Mouse (Mus musculus) forebrain, embryonic 16.5 days (tissue): Measurements from ENCODE around the gene Med16. TPM values are rescaled to one million over a fixed set of nuclear protein-coding genes. Genes with fewer than 3 reads are reported as not detected.

Experiments
- ATAC-seq: fragments of 200-750 bp; cut with Nextera tagmentation; 2 replicates; pipeline ENCODE4 v1.8.0; 2017; ENCODE audit warnings: mild to moderate bottlenecking, moderate library complexity
- H3K27ac ChIP-seq: fragments of 300-500 bp; sonication (generic); 2 replicates; pipeline ENCODE4 v1.5.1; 2014; ENCODE audit warnings: low read length, control low read depth
- H3K27me3 ChIP-seq: fragments of 300-500 bp; sonication (generic); replicated peaks from 2 replicates; pipeline ENCODE4 v1.6.1; 2014; ENCODE audit warnings: low read length; ENCODE audit not compliant: control insufficient read depth, insufficient read depth
- H3K36me3 ChIP-seq: fragments of 300-500 bp; sonication (generic); 2 replicates; pipeline ENCODE4 v1.6.1; 2014; ENCODE audit not compliant: control insufficient read depth, insufficient read depth
- H3K4me1 ChIP-seq: fragments of 300-500 bp; sonication (generic); replicated peaks from 2 replicates; pipeline ENCODE4 v1.6.1; 2014; ENCODE audit warnings: low read length; ENCODE audit not compliant: control insufficient read depth, insufficient read depth
- H3K4me2 ChIP-seq: fragments of 300-500 bp; sonication (generic); 2 replicates; pipeline ENCODE4 v1.6.1; 2014; ENCODE audit warnings: mild to moderate bottlenecking, low read length, control low read depth
- H3K4me3 ChIP-seq: fragments of 300-500 bp; sonication (generic); replicated peaks from 2 replicates; pipeline ENCODE4 v1.5.1; 2014; ENCODE audit warnings: mild to moderate bottlenecking, low read length, control low read depth
- H3K9ac ChIP-seq: fragments of 300-500 bp; sonication (generic); replicated peaks from 2 replicates; pipeline ENCODE4 v1.6.1; 2014; ENCODE audit warnings: low read depth, low read length, control low read depth
- H3K9me3 ChIP-seq: fragments of 300-500 bp; sonication (generic); 2 replicates; pipeline ENCODE4 v1.6.1; 2016; ENCODE audit warnings: low read length; ENCODE audit not compliant: control insufficient read depth
- WGBS: fragments of 180-500 bp; shearing (Covaris S2); extraction: QIAGEN DNeasy Blood & Tissue Kit; methylation state at CpG from one replicate; pipeline ENCODE4 v1.1.7; 2014; 5-methylcytosine and 5-hydroxymethylcytosine counted together
- polyA plus RNA-seq: library from polyadenylated mRNA; unstranded; fragments of >200 nt; fragmentation: Nextera tagmentation; extraction: Ambion mirVana; gene quantifications from 2 replicates; pipeline ENCODE4 v1.2.1, GENCODE M21; 2015

Med16 gene
- polyA plus RNA-seq, 1 experiment from 2014 or later, result 54.0 TPM

- no peaks in the 10 kb centered on the region for H3K9me3 ChIP-seq
- peak overlapping the region; percentile 78 for H3K4me2 ChIP-seq
- no peaks in the 10 kb centered on the region for H3K27me3 ChIP-seq
- peak overlapping the region; percentile 96 for H3K9ac ChIP-seq
- 54% methylated on average over 3 of the region's 3 CpGs for WGBS
- no peak for ATAC-seq
- H3K4me1 ChIP-seq, result peaks cover 40% of the 10 kb centered on the region
- H3K27ac ChIP-seq, result peak overlapping the region; percentile 97
- peaks cover 4% of the 10 kb centered on the region; the same call in 1 of the 2 replicates for H3K36me3 ChIP-seq
- peak overlapping the region; percentile 85 for H3K4me3 ChIP-seq
Measured at GRCm38 (mm10) chr10:79872862-79873261, 35.9 kb downstream of the Med16 start.

DNA sequence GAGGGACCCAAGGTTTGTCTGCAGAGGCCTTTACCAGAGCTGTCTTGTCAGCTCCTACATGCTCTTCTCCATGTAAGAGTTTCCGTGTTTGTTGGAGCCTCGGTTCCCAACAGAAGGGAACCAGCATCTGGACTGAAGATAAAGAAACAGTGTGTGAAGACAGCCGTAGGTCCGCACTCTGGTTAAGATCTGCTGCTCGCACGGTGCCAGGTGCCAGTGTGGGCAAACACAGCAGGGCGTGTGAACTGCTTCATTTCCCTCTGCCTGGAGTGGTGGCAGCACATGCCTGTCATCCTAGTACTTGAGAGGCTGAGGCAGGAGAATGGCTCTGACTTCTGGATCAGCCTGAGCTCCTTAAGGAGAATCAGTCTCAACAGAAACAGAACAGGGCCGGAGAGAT, 36.9 kb downstream of the Med16 start:
- H3K4me3 ChIP-seq, result 0 out of 2 replicates have a peak overlapping the region, but pooled peaks have one; percentile 4
- H3K4me1 ChIP-seq, result peaks cover 44% of the 10 kb centered on the region
- no peak overlapping the region for H3K27ac ChIP-seq
- peaks cover 4% of the 10 kb centered on the region; the same call in 1 of the 2 replicates for H3K36me3 ChIP-seq
- ATAC-seq, result no peak
- no peaks in the 10 kb centered on the region for H3K27me3 ChIP-seq
- peak overlapping the region; percentile 78 for H3K4me2 ChIP-seq
- H3K9ac ChIP-seq, result no peak overlapping the region
- 62% methylated on average over 8 of the region's 8 CpGs for WGBS
- no peaks in the 10 kb centered on the region for H3K9me3 ChIP-seq

- Histone ChIP-seq H3K27me3 (no peaks in the 10 kb centered on the region), H3K4me2 (no peak overlapping the region), H3K36me3 (peaks cover 25% of the 10 kb centered on the region), H3K4me3 (no peak overlapping the region), H3K9ac (no peak overlapping the region), H3K9me3 (no peaks in the 10 kb centered on the region), H3K4me1 (peaks cover 21% of the 10 kb centered on the region), H3K27ac (no peak overlapping the region)
- 83% methylated on average over 11 of the region's 11 CpGs for WGBS
- ATAC-seq, result no peak
Measured at GRCm38 (mm10) chr10:79866601-79867000, 42.1 kb downstream of the Med16 start.

DNA sequence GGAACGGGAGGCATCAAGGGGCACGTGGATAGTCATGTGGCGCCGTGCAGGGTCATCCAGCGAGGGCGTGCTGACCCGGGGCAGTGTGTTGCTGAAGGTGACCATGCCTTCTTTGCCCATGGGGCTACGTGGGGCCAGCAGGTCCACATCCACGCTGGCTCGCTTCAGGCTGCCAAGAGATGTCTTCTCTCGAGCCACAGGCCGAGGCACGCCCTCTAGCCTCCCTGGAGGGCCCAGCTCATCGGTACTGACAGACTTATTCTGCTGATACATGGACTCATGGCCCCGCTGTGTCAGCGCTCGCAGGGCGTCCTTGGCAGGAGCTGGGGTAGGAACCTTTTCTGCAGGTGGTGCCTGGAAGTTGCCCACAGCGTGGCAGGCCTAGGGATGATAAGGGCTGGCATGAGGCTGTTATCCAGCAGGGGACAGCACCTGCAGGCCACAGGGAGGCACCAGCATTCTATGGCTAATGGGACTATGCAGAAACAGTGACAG, 42.9 kb downstream of the Med16 start:
- Histone ChIP-seq H3K4me3 (no peak overlapping the region), H3K27ac (no peak overlapping the region), H3K4me1 (peaks cover 19% of the 10 kb centered on the region), H3K9me3 (no peaks in the 10 kb centered on the region), H3K27me3 (no peaks in the 10 kb centered on the region), H3K4me2 (no peak overlapping the region), H3K9ac (no peak overlapping the region), H3K36me3 (peaks cover 32% of the 10 kb centered on the region)
- no peak for ATAC-seq
- 78% methylated on average over 19 of the region's 19 CpGs for WGBS

DNA sequence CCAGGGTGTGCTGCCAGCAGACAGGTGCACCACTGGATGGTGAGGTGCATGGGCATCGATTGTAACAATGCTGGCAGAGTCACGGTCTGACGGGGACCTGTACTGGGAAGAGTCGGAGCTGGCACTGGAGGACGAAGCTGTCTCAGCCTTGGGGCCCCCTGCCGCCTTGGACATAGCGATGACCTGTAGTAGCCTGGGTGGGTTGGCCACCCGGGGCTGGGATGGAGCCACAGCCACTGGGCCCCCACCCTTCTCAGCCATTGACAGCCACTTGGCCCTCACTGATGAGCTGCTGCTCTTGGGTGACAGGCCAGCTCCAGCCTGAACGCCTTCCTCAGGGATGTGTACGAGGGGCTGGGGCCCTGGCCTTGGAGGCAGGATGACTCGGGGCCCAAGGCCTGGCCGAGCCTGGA, 43.5 kb downstream of the Med16 start:
- WGBS, result 65% methylated on average over 12 of the region's 12 CpGs
- peaks cover 38% of the 10 kb centered on the region for H3K36me3 ChIP-seq
- no peak overlapping the region for H3K27ac ChIP-seq

GRCm38 (mm10) chr10:79864351-79865188, 44.2 kb downstream of the Med16 start:
- ATAC-seq, result peak; percentile 1; the same call in 1 of the 2 replicates
- no peak overlapping the region for H3K4me2 ChIP-seq
- H3K9ac ChIP-seq, result no peak overlapping the region
- no peaks in the 10 kb centered on the region for H3K27me3 ChIP-seq
- peaks cover 16% of the 10 kb centered on the region for H3K4me1 ChIP-seq
- H3K36me3 ChIP-seq, result peaks cover 41% of the 10 kb centered on the region
- H3K27ac ChIP-seq, result 0 out of 2 replicates have a peak overlapping the region, but pooled peaks have one; percentile 25
- WGBS, result 51% methylated on average over 10 of the region's 10 CpGs
- no peak overlapping the region for H3K4me3 ChIP-seq
- H3K9me3 ChIP-seq, result no peaks in the 10 kb centered on the region

More for the DNA sequence above, 43.5 kb downstream of the Med16 start:
- peaks cover 17% of the 10 kb centered on the region for H3K4me1 ChIP-seq
- no peaks in the 10 kb centered on the region for H3K27me3 ChIP-seq
- H3K9ac ChIP-seq, result no peak overlapping the region
- H3K4me3 ChIP-seq, result no peak overlapping the region
- ATAC-seq, result peak; percentile 20; the same call in 1 of the 2 replicates
- no peak overlapping the region for H3K4me2 ChIP-seq
- no peaks in the 10 kb centered on the region for H3K9me3 ChIP-seq

DNA sequence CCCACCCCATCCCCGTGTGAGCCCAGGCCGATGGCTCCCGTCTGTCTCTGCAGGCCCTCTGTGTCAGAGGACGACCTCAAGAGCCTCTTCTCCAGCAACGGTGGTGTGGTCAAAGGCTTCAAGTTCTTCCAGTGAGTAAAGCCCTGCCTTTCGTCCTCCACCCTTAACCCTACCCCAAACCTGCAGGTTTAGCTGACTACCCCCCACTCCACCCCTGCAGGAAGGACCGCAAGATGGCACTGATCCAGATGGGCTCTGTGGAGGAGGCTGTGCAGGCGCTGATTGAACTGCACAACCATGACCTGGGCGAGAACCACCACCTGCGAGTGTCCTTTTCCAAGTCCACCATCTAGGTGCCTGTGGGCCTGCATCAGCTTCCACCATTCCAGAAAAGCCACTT, 45.8 kb downstream of the Med16 start:
- 72% methylated on average over 10 of the region's 10 CpGs for WGBS
- no peak for ATAC-seq

GRCm38 (mm10) chr10:79862049-79862788, 46.5 kb downstream of the Med16 start:
- Histone ChIP-seq H3K4me3 (no peak overlapping the region), H3K27me3 (no peaks in the 10 kb centered on the region), H3K9me3 (no peaks in the 10 kb centered on the region), H3K4me2 (no peak overlapping the region), H3K9ac (no peak overlapping the region), H3K4me1 (peaks cover 22% of the 10 kb centered on the region), H3K36me3 (peaks cover 46% of the 10 kb centered on the region), H3K27ac (no peak overlapping the region)
- ATAC-seq, result no peak
- WGBS, result 78% methylated on average over 23 of the region's 23 CpGs

More for the DNA sequence above, 45.8 kb downstream of the Med16 start:
- Histone ChIP-seq H3K4me1 (peaks cover 20% of the 10 kb centered on the region), H3K4me2 (no peak overlapping the region), H3K27ac (no peak overlapping the region), H3K27me3 (no peaks in the 10 kb centered on the region), H3K9ac (no peak overlapping the region), H3K9me3 (no peaks in the 10 kb centered on the region), H3K4me3 (no peak overlapping the region), H3K36me3 (peaks cover 46% of the 10 kb centered on the region)
